Comparison of ENCODE assay signal across 9 mouse cellular contexts in genomic region chr3:126746148-126746803, GRCm38 (mm10).
DNase-seq lines count a peak whose midpoint lies in the region; ATAC-seq and TF ChIP-seq lines count a peak whose summit lies in the region.
"Had no signal": no experiment of that assay in that cellular context is flagged by ENCODE, and none has a peak within 500 bp of the region (broad histone marks: within the 10 kb centered on the region; RNA-seq: fewer than 3 reads in every experiment).

No protein-coding gene starts in this region.

- H3K27ac ChIP-seq in heart, postnatal 0 days (ENCODE audit: low read depth) = peak overlapping the region; percentile 55
- H3K27ac ChIP-seq: liver, embryonic 15.5 days had no signal

- H3K4me2 ChIP-seq in heart, postnatal 0 days (ENCODE audit: low read depth, low read length) = peak overlapping the region; percentile 44
- H3K4me2 ChIP-seq: liver, embryonic 15.5 days had no signal

- H3K4me3 ChIP-seq in heart, postnatal 0 days (ENCODE audit: low read depth, low read length) = 0 out of 2 replicates have a peak overlapping the region, but pooled peaks have one; percentile 15
- H3K4me3 ChIP-seq: liver, embryonic 15.5 days had no signal

- peak; percentile 47 to 65 for DNase-seq in cerebellum, postnatal 10 days
- DNase-seq in cerebellum, adult 8-10 months = no peak
- peak; percentile 43 for DNase-seq in Muller cell, postnatal 12 days (ENCODE audit: inconsistent ontology term)
- DNase-seq in heart, postnatal 0 days (ENCODE audit: low spot score) = peak; percentile 97
- DNase-seq in kidney, postnatal 36 days = peak; percentile 47 to 53
- DNase-seq in right cerebral cortex, adult 18-20 months = no peak

- no peaks in the 10 kb centered on the region for H3K36me3 ChIP-seq in heart, postnatal 0 days (replicated peaks; ENCODE audit: control insufficient read depth, insufficient read depth, low read length)
- H3K36me3 ChIP-seq: liver, embryonic 15.5 days had no signal

- peak; percentile 98 for TF ChIP-seq EP300 in heart, postnatal 0 days (IDR thresholded peaks at IDR 0.05; ENCODE audit: low read depth)

- no peak overlapping the region for H3K9ac ChIP-seq in heart, postnatal 0 days (replicated peaks; ENCODE audit: low read depth, low read length)
- H3K9ac ChIP-seq: liver, embryonic 15.5 days had no signal

- H3K4me1 ChIP-seq in heart, postnatal 0 days (ENCODE audit: control insufficient read depth, insufficient read depth) = peaks cover 15% of the 10 kb centered on the region
- H3K4me1 ChIP-seq: liver, embryonic 15.5 days had no signal

- TF ChIP-seq CTCF in heart, postnatal 0 days (IDR thresholded peaks at IDR 0.05; ENCODE audit: low read depth) = no peak

- H3K9me3 ChIP-seq in heart, postnatal 0 days (replicated peaks; ENCODE audit: control insufficient read depth, low read length) = no peaks in the 10 kb centered on the region
- H3K9me3 ChIP-seq: liver, embryonic 15.5 days had no signal

- ATAC-seq in heart, postnatal 0 days (ENCODE audit: insufficient read depth, low read depth) = peak; percentile 99
- no peak for ATAC-seq in granulocyte monocyte progenitor cell, adult 5-6 weeks (replicated peaks; ENCODE audit: poor library complexity, severe bottlenecking)
- ATAC-seq in activated CD4-positive, CD25-positive, alpha-beta regulatory T cell, adult 4 months = no peak

- WGBS in heart, postnatal 0 days = 23% methylated on average over 11 of the region's 11 CpGs

- no peaks in the 10 kb centered on the region for H3K27me3 ChIP-seq in heart, postnatal 0 days (ENCODE audit: control insufficient read depth, insufficient read depth, low read length)
- H3K27me3 ChIP-seq: liver, embryonic 15.5 days had no signal

Comparison
In these comparisons a context has a peak if more than half of its experiments do, and no peak if none do; other contexts are left out.
1. DNase-seq: peak in cerebellum, postnatal 10 days (2 of 2), Muller cell, postnatal 12 days (single experiment), heart, postnatal 0 days (single experiment) and kidney, postnatal 36 days (2 of 2); none in cerebellum, adult 8-10 months (single experiment) and right cerebral cortex, adult 18-20 months (single experiment).